Mouse (Mus musculus) neural tube, embryonic 11.5 days (tissue): Measurements from ENCODE around the gene Cfap52. TPM values are rescaled to one million over a fixed set of nuclear protein-coding genes. Genes with fewer than 3 reads are reported as not detected.

Source experiments
- ATAC-seq: fragments of 200-750 bp; cut with Nextera tagmentation; 2 replicates; pipeline ENCODE4 v1.8.0; 2017; ENCODE audit warnings: moderate number of reproducible peaks, mild to moderate bottlenecking, moderate TSS enrichment, moderate library complexity; ENCODE audit not compliant: insufficient read depth, low FRiP score, low TSS enrichment
- DNase-seq: peaks from one replicate; pipeline ENCODE4 v3.0.0-alpha.2; 2015; ENCODE audit warnings: low spot score
- H3K27ac ChIP-seq: fragments of 300-500 bp; sonication (generic); 2 replicates; pipeline ENCODE4 v1.5.1; 2014; ENCODE audit warnings: low read depth, mild to moderate bottlenecking, low read length
- H3K27me3 ChIP-seq: fragments of 300-500 bp; sonication (generic); 2 replicates; pipeline ENCODE4 v1.6.1; 2014; ENCODE audit warnings: mild to moderate bottlenecking, low read length, mixed read lengths; ENCODE audit not compliant: control insufficient read depth, insufficient read depth
- H3K36me3 ChIP-seq: fragments of 300-500 bp; sonication (generic); 2 replicates; pipeline ENCODE4 v1.6.1; 2014; ENCODE audit warnings: mild to moderate bottlenecking, low read length, moderate library complexity, mixed read lengths; ENCODE audit not compliant: control insufficient read depth, insufficient read depth
- H3K4me1 ChIP-seq: fragments of 300-500 bp; sonication (generic); 2 replicates; pipeline ENCODE4 v1.6.1; 2014; ENCODE audit warnings: low read length, mixed read lengths; ENCODE audit not compliant: control insufficient read depth, insufficient read depth
- H3K4me2 ChIP-seq: fragments of 300-500 bp; sonication (generic); 2 replicates; pipeline ENCODE4 v1.6.1; 2014; ENCODE audit warnings: low read depth, mild to moderate bottlenecking, moderate library complexity
- H3K4me3 ChIP-seq: fragments of 300-500 bp; sonication (generic); 2 replicates; pipeline ENCODE4 v1.5.1; 2014; ENCODE audit warnings: low read depth, low read length
- H3K9ac ChIP-seq: fragments of 300-500 bp; sonication (generic); 2 replicates; pipeline ENCODE4 v1.6.1; 2014; ENCODE audit warnings: mild to moderate bottlenecking, low read length
- H3K9me3 ChIP-seq: fragments of 300-500 bp; sonication (generic); 2 replicates; pipeline ENCODE4 v1.6.1; 2016; ENCODE audit warnings: low read length; ENCODE audit not compliant: control insufficient read depth
- WGBS: fragments of 180-500 bp; shearing (Covaris S2); extraction: QIAGEN DNeasy Blood & Tissue Kit; methylation state at CpG from one replicate; pipeline ENCODE4 v1.1.7; 2014; 5-methylcytosine and 5-hydroxymethylcytosine counted together
- polyA plus RNA-seq: library from polyadenylated mRNA; unstranded; fragments of >200 nt; fragmentation: Nextera tagmentation; extraction: Ambion mirVana; gene quantifications from 2 replicates; pipeline ENCODE4 v1.2.1, GENCODE M21; 2014

The Cfap52 gene
- polyA plus RNA-seq, 1 experiment from 2014 or later: 1.0 TPM

GRCm38 (mm10) chr11:67895641-67896040 is 69.8 kb downstream of the Cfap52 start:
- no peaks in the 10 kb centered on the region for H3K9me3 ChIP-seq
- ATAC-seq: no peak
- H3K27ac ChIP-seq: no peak overlapping the region
- WGBS: 67% methylated on average over 7 of the region's 7 CpGs
- no peak overlapping the region for H3K4me3 ChIP-seq
- H3K27me3 ChIP-seq: no peaks in the 10 kb centered on the region
- no peak overlapping the region for H3K4me2 ChIP-seq
- H3K36me3 ChIP-seq: no peaks in the 10 kb centered on the region
- H3K9ac ChIP-seq: no peak overlapping the region
- no peaks in the 10 kb centered on the region for H3K4me1 ChIP-seq
- DNase-seq: peak; percentile 42

- H3K4me1 ChIP-seq: no peaks in the 10 kb centered on the region
- ATAC-seq (no peak), DNase-seq (no peak)
- H3K27ac ChIP-seq: no peak overlapping the region
- H3K4me3 ChIP-seq: no peak overlapping the region
- no peaks in the 10 kb centered on the region for H3K9me3 ChIP-seq
- H3K4me2 ChIP-seq: no peak overlapping the region
- H3K36me3 ChIP-seq: no peaks in the 10 kb centered on the region
- no peak overlapping the region for H3K9ac ChIP-seq
- 84% methylated on average over 5 of the region's 5 CpGs for WGBS
- no peaks in the 10 kb centered on the region for H3K27me3 ChIP-seq
These were observed 76.9 kb downstream of the Cfap52 start for GRCm38 (mm10) chr11:67888521-67888920.

DNA sequence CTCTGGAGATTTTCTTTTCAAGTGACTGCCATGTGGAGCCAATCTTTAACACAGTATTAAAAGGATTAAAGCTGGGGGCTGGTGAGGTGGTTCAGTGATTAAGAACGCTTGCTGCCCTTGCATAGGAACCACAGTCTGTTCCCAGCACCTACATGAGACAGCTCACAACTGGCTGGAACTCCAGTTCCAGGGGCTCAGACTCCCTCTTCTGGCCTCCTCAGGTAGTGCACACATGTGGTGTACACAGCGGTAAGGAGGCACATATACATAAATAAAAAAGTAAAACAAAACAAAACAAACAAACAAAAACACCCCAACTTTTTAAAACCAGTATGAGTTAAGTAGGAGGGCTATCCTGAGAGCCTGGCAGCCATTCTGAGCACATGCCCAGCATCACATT is 79.5 kb downstream of the Cfap52 start:
- H3K9ac ChIP-seq: no peak overlapping the region
- H3K4me3 ChIP-seq: no peak overlapping the region
- no peaks in the 10 kb centered on the region for H3K9me3 ChIP-seq
- no peaks in the 10 kb centered on the region for H3K27me3 ChIP-seq
- no peak for ATAC-seq
- H3K36me3 ChIP-seq: no peaks in the 10 kb centered on the region
- H3K4me2 ChIP-seq: no peak overlapping the region
- H3K27ac ChIP-seq: no peak overlapping the region
- no peaks in the 10 kb centered on the region for H3K4me1 ChIP-seq
- 88% methylated on average over 2 of the region's 2 CpGs for WGBS
- DNase-seq: no peak

Other genes starting within 250 kb of the Cfap52 start
- gene Glp2r, start 194.5 kb downstream of the Cfap52 start, polyA plus RNA-seq: not detected in 2 replicates
- gene Gsg1l2, start 191.0 kb downstream of the Cfap52 start, polyA plus RNA-seq: not detected in 2 replicates
- 1.5 and 2.8 TPM in 2 replicates for gene Dhrs7c, start 167.5 kb downstream of the Cfap52 start, polyA plus RNA-seq
- 0.74 and 1.3 TPM in 2 replicates for gene Usp43, start 43.5 kb downstream of the Cfap52 start, polyA plus RNA-seq
- gene Stx8, start 542 bp upstream of the Cfap52 start, polyA plus RNA-seq: 50.5 and 58.9 TPM in 2 replicates